Mouse (Mus musculus) hindbrain, embryonic 15.5 days (tissue): ENCODE measurements at regions not wholly inside any gene's neighbourhood (a gene's known extent, or its start where the extent isn't known, plus 50 kb on each side); places are given as distances from the start of the nearest gene placed in this dataset.
A peak's percentile ranks its signal among the peaks of the same experiment; 100 is the strongest.

Experiments used
- ATAC-seq: fragments of 200-750 bp; cut with Nextera tagmentation; 2 replicates; pipeline ENCODE4 v1.8.0; 2017; ENCODE audit warnings: low read depth, moderate number of reproducible peaks, moderate TSS enrichment; ENCODE audit not compliant: low FRiP score
- H3K27ac ChIP-seq: fragments of 300-500 bp; sonication (generic); replicated peaks from 2 replicates; pipeline ENCODE4 v1.5.1; 2015; ENCODE audit warnings: mild to moderate bottlenecking, inconsistent platforms
- H3K27me3 ChIP-seq: fragments of 300-500 bp; sonication (generic); 2 replicates; pipeline ENCODE4 v1.6.1; 2015; ENCODE audit warnings: control low read depth, inconsistent platforms
- H3K36me3 ChIP-seq: fragments of 300-500 bp; sonication (generic); 2 replicates; pipeline ENCODE4 v1.6.1; 2015; ENCODE audit warnings: control low read depth, inconsistent platforms
- H3K4me1 ChIP-seq: fragments of 300-500 bp; sonication (generic); replicated peaks from 2 replicates; pipeline ENCODE4 v1.6.1; 2015; ENCODE audit warnings: control low read depth, inconsistent platforms
- H3K4me2 ChIP-seq: fragments of 300-500 bp; sonication (generic); 2 replicates; pipeline ENCODE4 v1.6.1; 2015; ENCODE audit warnings: moderate library complexity, mild to moderate bottlenecking, inconsistent platforms
- H3K4me3 ChIP-seq: fragments of 300-500 bp; sonication (generic); 2 replicates; pipeline ENCODE4 v1.5.1; 2015; ENCODE audit warnings: mild to moderate bottlenecking, inconsistent platforms
- H3K9ac ChIP-seq: fragments of 300-500 bp; sonication (generic); 2 replicates; pipeline ENCODE4 v1.6.1; 2015; ENCODE audit warnings: inconsistent platforms
- H3K9me3 ChIP-seq: fragments of 300-500 bp; sonication (generic); 2 replicates; pipeline ENCODE4 v1.6.1; 2016; ENCODE audit warnings: control low read depth, inconsistent platforms
- WGBS: fragments of 180-500 bp; shearing (Covaris S2); methylation state at CpG from one replicate; pipeline ENCODE4 v1.1.7; 2015; 5-methylcytosine and 5-hydroxymethylcytosine counted together

- ATAC-seq, result no peak
- Histone ChIP-seq H3K4me3 (no peak overlapping the region), H3K27me3 (no peaks in the 10 kb centered on the region), H3K9me3 (no peaks in the 10 kb centered on the region), H3K4me2 (no peak overlapping the region), H3K36me3 (no peaks in the 10 kb centered on the region), H3K27ac (no peak overlapping the region), H3K4me1 (peaks cover 13% of the 10 kb centered on the region), H3K9ac (no peak overlapping the region)
- 48% methylated on average over 4 of the region's 4 CpGs for WGBS
Observed at GRCm38 (mm10) chr1:193545406-193546043, 175.4 kb upstream of the Camk1g start.

GRCm38 (mm10) chr1:193544804-193545203, 174.7 kb upstream of the Camk1g start:
- no peak overlapping the region for H3K9ac ChIP-seq
- H3K36me3 ChIP-seq, result no peaks in the 10 kb centered on the region
- peaks cover 13% of the 10 kb centered on the region for H3K4me1 ChIP-seq
- ATAC-seq, result no peak
- H3K4me3 ChIP-seq, result no peak overlapping the region
- H3K4me2 ChIP-seq, result no peak overlapping the region
- H3K9me3 ChIP-seq, result no peaks in the 10 kb centered on the region
- H3K27ac ChIP-seq, result no peak overlapping the region
- H3K27me3 ChIP-seq, result no peaks in the 10 kb centered on the region

GRCm38 (mm10) chr1:193543834-193544233, 173.7 kb upstream of the Camk1g start:
- 83% methylated on average over 3 of the region's 3 CpGs for WGBS
- Histone ChIP-seq H3K9me3 (no peaks in the 10 kb centered on the region), H3K27me3 (no peaks in the 10 kb centered on the region), H3K4me2 (no peak overlapping the region), H3K4me1 (peaks cover 20% of the 10 kb centered on the region), H3K36me3 (no peaks in the 10 kb centered on the region), H3K27ac (no peak overlapping the region), H3K9ac (no peak overlapping the region), H3K4me3 (no peak overlapping the region)
- ATAC-seq, result no peak

GRCm38 (mm10) chr1:193543284-193543683, 173.2 kb upstream of the Camk1g start:
- Histone ChIP-seq H3K4me1 (peaks cover 20% of the 10 kb centered on the region), H3K9me3 (no peaks in the 10 kb centered on the region), H3K4me3 (no peak overlapping the region), H3K27me3 (no peaks in the 10 kb centered on the region), H3K27ac (no peak overlapping the region), H3K4me2 (no peak overlapping the region), H3K36me3 (no peaks in the 10 kb centered on the region), H3K9ac (no peak overlapping the region)
- 70% methylated on average over 4 of the region's 4 CpGs for WGBS
- no peak for ATAC-seq

- H3K4me3 ChIP-seq, result no peak overlapping the region
- no peaks in the 10 kb centered on the region for H3K36me3 ChIP-seq
- peak overlapping the region; percentile 33 for H3K4me2 ChIP-seq
- peaks cover 20% of the 10 kb centered on the region for H3K4me1 ChIP-seq
- 22% methylated on average over 13 of the region's 13 CpGs for WGBS
- H3K27ac ChIP-seq, result peak overlapping the region; percentile 8; the same call in 1 of the 2 replicates
- H3K9ac ChIP-seq, result no peak overlapping the region
- H3K9me3 ChIP-seq, result no peaks in the 10 kb centered on the region
- peak; percentile 65; the same call in 1 of the 2 replicates for ATAC-seq
- H3K27me3 ChIP-seq, result no peaks in the 10 kb centered on the region
Observed at GRCm38 (mm10) chr1:193541934-193542580, 172.0 kb upstream of the Camk1g start.

GRCm38 (mm10) chr1:193541281-193541680, 171.2 kb upstream of the Camk1g start:
- no peak for ATAC-seq
- Histone ChIP-seq H3K4me2 (no peak overlapping the region), H3K27me3 (no peaks in the 10 kb centered on the region), H3K4me1 (peaks cover 20% of the 10 kb centered on the region), H3K9me3 (no peaks in the 10 kb centered on the region), H3K4me3 (no peak overlapping the region), H3K9ac (no peak overlapping the region), H3K36me3 (no peaks in the 10 kb centered on the region), H3K27ac (no peak overlapping the region)
- WGBS, result 84% methylated on average over 4 of the region's 4 CpGs

GRCm38 (mm10) chr1:193540486-193540885, 170.4 kb upstream of the Camk1g start:
- Histone ChIP-seq H3K27me3 (no peaks in the 10 kb centered on the region), H3K4me1 (peaks cover 24% of the 10 kb centered on the region), H3K4me3 (no peak overlapping the region), H3K9me3 (no peaks in the 10 kb centered on the region), H3K9ac (no peak overlapping the region), H3K36me3 (no peaks in the 10 kb centered on the region), H3K27ac (no peak overlapping the region), H3K4me2 (no peak overlapping the region)
- no peak for ATAC-seq
- WGBS, result 72% methylated on average over 5 of the region's 5 CpGs

- no peak for ATAC-seq
- Histone ChIP-seq H3K9ac (no peak overlapping the region), H3K4me3 (no peak overlapping the region), H3K27ac (no peak overlapping the region), H3K4me2 (no peak overlapping the region), H3K9me3 (no peaks in the 10 kb centered on the region), H3K4me1 (peaks cover 34% of the 10 kb centered on the region), H3K27me3 (no peaks in the 10 kb centered on the region), H3K36me3 (no peaks in the 10 kb centered on the region)
- WGBS, result 75% methylated on average over 6 of the region's 6 CpGs
Observed at GRCm38 (mm10) chr1:193539261-193539660, 169.2 kb upstream of the Camk1g start.

- H3K4me2 ChIP-seq, result no peak overlapping the region
- no peak overlapping the region for H3K27ac ChIP-seq
- H3K4me1 ChIP-seq, result peaks cover 34% of the 10 kb centered on the region
- no peak overlapping the region for H3K4me3 ChIP-seq
- no peak for ATAC-seq
- no peaks in the 10 kb centered on the region for H3K9me3 ChIP-seq
- H3K9ac ChIP-seq, result no peak overlapping the region
- no peaks in the 10 kb centered on the region for H3K27me3 ChIP-seq
- 60% methylated on average over 2 of the region's 2 CpGs for WGBS
- H3K36me3 ChIP-seq, result no peaks in the 10 kb centered on the region
Observed at GRCm38 (mm10) chr1:193538425-193538824, 168.3 kb upstream of the Camk1g start.

- Histone ChIP-seq H3K36me3 (no peaks in the 10 kb centered on the region), H3K27me3 (no peaks in the 10 kb centered on the region), H3K9ac (no peak overlapping the region), H3K27ac (no peak overlapping the region), H3K9me3 (no peaks in the 10 kb centered on the region), H3K4me2 (no peak overlapping the region), H3K4me1 (peaks cover 33% of the 10 kb centered on the region), H3K4me3 (no peak overlapping the region)
- 88% methylated on average over 5 of the region's 5 CpGs for WGBS
- no peak for ATAC-seq
Observed at GRCm38 (mm10) chr1:193537616-193538015, 167.5 kb upstream of the Camk1g start.

GRCm38 (mm10) chr1:193536552-193536951, 166.5 kb upstream of the Camk1g start:
- Histone ChIP-seq H3K27me3 (no peaks in the 10 kb centered on the region), H3K27ac (no peak overlapping the region), H3K9ac (no peak overlapping the region), H3K4me1 (peaks cover 22% of the 10 kb centered on the region), H3K36me3 (no peaks in the 10 kb centered on the region), H3K4me3 (no peak overlapping the region), H3K9me3 (no peaks in the 10 kb centered on the region), H3K4me2 (no peak overlapping the region)
- ATAC-seq, result no peak

GRCm38 (mm10) chr1:193534449-193534848, 164.4 kb upstream of the Camk1g start:
- ATAC-seq, result no peak
- peaks cover 18% of the 10 kb centered on the region for H3K4me1 ChIP-seq
- no peaks in the 10 kb centered on the region for H3K36me3 ChIP-seq
- no peaks in the 10 kb centered on the region for H3K9me3 ChIP-seq
- H3K4me2 ChIP-seq, result no peak overlapping the region
- H3K9ac ChIP-seq, result no peak overlapping the region
- H3K27ac ChIP-seq, result no peak overlapping the region
- no peaks in the 10 kb centered on the region for H3K27me3 ChIP-seq
- H3K4me3 ChIP-seq, result no peak overlapping the region
- WGBS, result 69% methylated on average over 4 of the region's 4 CpGs

GRCm38 (mm10) chr1:193526501-193526900, 156.4 kb upstream of the Camk1g start:
- Histone ChIP-seq H3K9ac (no peak overlapping the region), H3K4me1 (no peaks in the 10 kb centered on the region), H3K27me3 (no peaks in the 10 kb centered on the region), H3K9me3 (no peaks in the 10 kb centered on the region), H3K36me3 (no peaks in the 10 kb centered on the region), H3K4me3 (no peak overlapping the region), H3K4me2 (no peak overlapping the region), H3K27ac (no peak overlapping the region)
- 66% methylated on average over 3 of the region's 3 CpGs for WGBS
- no peak for ATAC-seq
